13 mouse cellular contexts compared by ENCODE assay signal in the genomic region with DNA sequence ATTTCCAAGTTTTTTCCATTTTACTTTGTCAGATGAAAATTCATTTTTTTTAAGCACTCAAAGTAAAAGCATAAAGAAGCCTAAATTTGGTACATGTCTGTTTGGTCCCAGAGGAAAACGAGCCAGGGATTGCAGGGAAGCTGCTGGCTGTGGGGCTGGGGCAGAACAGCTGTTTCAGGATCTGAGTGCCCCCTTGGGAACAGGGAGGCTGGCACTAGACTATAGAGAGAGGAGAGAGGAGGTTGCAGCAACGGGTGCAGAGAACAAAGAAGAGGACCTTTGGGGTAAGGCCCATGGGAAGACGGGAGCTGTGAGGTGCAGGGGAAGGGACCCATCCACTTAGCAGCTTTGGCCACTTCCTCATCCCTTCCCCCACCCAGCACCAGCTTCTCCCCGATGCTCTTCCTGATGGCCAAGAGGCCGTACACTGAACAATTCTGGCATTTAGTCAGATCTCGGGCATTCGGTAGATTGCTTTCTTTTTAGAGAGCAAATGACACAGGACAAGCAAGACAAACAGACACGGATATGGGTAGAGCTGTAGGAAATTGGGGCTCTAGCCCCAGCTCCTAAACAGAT. TPM values are rescaled to one million over a fixed set of nuclear protein-coding genes. Genes with fewer than 3 reads are reported as not detected.
"Had no signal": no experiment of that assay in that cellular context is flagged by ENCODE, and none has a peak within 500 bp of the region (broad histone marks: within the 10 kb centered on the region; RNA-seq: fewer than 3 reads in every experiment).

No protein-coding gene starts in this region.

- H3K27me3 ChIP-seq: midbrain, embryonic 15.5 days had no signal

- H3K36me3 ChIP-seq: limb, embryonic 13.5 days; midbrain, embryonic 15.5 days had no signal

- DNase-seq: kidney, adult 9 months; kidney, postnatal 36 days; left cerebral cortex, postnatal 4 days; lung, adult 18-20 months; right cerebral cortex, adult 18-20 months; right cerebral cortex, postnatal 25 days; thymus, postnatal 36 days had no signal

- H3K9me3 ChIP-seq: limb, embryonic 13.5 days; midbrain, embryonic 15.5 days had no signal

- H3K4me3 ChIP-seq: limb, embryonic 13.5 days; midbrain, embryonic 15.5 days had no signal

- H3K9ac ChIP-seq: limb, embryonic 13.5 days; liver, embryonic 14.5 days; midbrain, embryonic 15.5 days had no signal

- H3K4me2 ChIP-seq: limb, embryonic 13.5 days; midbrain, embryonic 15.5 days had no signal

- H3K27ac ChIP-seq: kidney, postnatal 0 days; limb, embryonic 13.5 days; liver, embryonic 14.5 days; midbrain, embryonic 15.5 days had no signal

- ATAC-seq: midbrain, embryonic 15.5 days had no signal

RNA-seq across cellular contexts. Expression of gene Scn5a, which starts 50.0 kb away (rescaled TPM):
- total RNA-seq: liver, adult 2 months; monocyte, adult 5-6 weeks had no signal
- polyA plus RNA-seq: liver, adult 2 months had no signal
